Mouse (Mus musculus): Measurements from ENCODE around the gene Tpt1.
"Not testable (repeated sequence)": the region's sequence is repeated elsewhere in the genome, so short reads cannot be mapped to it uniquely, and the experiment has no call there.

Tpt1 gene

DNA sequence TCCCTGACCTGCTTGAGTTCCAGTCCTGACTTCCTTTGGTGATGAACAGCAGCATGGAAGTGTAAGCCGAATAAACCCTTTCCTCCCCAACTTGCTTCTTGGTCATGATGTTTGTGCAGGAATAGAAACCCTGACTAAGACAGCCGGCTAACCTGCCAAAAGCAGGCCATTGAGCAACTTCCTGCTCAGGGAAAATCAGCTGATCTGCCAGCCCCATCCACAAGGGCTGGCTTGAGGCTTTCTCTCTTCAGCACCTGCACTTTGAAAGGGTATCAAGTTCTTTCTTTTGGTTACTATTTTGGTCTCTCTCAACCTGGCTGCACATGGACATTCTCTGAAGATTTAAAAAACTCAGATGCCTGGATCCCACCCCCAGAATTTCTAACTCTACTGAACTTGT is 3.1 kb upstream of the Tpt1 start:
- DNase-seq (ENCODE audit: low spot score in 2 of 2): not testable (repeated sequence)

DNA sequence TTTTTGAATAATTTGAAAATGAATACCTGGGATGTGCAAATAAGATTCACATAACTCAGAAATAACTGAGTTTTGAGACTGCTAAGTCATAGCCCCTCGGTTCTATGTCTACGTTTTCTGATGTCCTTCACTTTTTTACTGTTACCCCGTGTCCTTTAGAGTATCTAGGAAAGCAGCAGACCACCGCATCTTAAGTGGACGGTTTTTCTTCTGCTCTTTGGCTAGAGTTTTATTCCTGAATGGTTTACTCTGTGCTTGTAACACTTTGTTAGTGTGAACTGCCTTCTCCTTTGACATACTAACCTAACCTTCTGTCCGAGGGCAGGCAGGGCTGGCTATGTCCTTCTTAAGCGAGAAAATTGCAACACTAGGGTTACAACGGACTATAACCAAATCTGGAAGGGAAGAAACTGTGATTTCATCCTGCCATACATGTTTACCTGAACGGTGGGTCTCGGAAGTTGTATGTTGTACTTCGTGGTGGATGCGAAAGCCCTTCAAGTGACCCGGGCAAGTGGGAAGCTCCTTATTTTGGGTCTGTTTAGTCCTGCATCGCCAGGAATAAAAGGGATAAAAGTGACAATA is 690 bp upstream of the Tpt1 start:
- DNase-seq (ENCODE audit: low spot score in 2 of 2): no peak

DNA sequence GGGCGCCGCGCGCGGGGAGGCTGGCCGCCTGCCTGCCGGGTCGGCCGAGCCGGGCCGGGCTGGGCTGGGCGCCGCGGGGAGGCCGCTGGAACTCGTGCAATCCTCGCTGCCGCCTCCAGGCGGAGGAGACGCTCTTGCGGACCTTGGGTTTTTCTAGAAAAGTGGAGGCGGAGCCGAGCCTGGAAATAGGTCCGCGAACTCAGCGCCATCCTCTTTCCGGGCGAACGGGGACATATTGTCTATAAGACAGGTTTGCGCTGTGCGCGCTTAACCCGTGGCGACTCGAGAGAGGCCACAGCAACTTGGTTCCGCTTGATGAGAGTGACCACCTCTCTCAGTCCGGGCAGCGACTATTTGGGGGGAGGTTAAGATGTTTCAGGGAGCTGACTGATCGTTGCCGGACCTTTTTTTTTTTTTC is 814 bp downstream of the Tpt1 start:
- DNase-seq (ENCODE audit: low spot score in 2 of 2): peak; percentile 88 to 89

DNA sequence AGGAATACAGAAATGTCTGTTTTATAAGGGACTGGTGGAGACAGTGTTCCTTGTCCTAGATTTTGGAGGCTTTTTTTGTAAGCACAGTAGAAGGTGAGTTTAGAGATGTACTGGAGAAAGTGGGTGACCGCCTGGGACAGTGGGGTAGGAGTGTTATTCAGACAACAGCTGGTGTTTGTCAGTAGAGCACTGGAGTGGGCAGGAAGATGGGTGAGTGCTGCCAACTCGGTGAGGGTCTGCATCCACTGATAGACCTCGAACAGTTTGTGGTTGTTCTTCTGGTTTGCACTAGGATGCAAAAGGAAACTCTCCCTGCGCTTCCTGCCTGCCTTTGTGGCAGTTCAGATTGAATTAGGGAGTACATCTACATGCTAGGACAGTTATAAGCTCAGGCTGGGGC is 2.8 kb downstream of the Tpt1 start:
- no peak for DNase-seq (ENCODE audit: low spot score in 2 of 2)

DNA sequence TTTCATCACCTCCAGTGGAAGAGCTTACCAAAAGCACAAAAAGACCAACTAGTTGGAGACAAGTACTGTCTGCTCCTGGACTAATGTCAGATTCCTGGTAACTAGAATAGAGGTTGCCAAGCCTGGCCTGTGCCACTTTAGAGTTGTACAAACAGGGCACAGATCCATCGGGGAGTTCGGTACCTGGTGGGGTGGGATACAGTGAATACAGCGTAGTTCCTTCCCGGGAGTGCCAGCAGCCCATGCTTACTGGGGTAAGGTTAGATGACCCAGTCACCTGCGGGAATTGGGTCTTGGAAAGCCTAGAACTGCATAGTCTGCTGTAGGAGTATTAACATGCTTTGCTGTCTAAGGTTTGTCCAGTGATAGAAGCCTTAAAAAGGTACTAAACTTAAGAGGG is 3.6 kb downstream of the Tpt1 start:
- DNase-seq (ENCODE audit: low spot score in 2 of 2): no peak

DNA sequence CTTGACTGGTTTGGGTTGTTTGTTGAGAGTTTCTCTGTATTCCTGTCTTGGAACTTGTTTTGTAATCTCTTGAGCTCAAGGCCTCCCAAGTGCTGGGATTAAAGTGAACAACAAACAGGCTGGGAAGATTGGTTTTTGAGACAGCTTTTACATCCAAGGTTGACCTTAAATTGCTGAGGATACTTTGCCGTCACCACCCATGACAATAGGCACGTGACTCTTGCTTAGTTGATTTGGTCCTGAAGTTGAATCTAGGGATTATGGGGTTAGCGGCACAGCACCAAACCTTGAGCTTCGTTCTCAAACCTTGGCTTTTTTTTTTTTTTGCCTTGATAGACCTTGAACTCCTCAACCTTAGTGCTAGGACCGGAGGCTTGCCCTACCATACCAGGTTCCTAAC is 4.3 kb downstream of the Tpt1 start:
- no peak for DNase-seq (ENCODE audit: low spot score in 2 of 2)

DNA sequence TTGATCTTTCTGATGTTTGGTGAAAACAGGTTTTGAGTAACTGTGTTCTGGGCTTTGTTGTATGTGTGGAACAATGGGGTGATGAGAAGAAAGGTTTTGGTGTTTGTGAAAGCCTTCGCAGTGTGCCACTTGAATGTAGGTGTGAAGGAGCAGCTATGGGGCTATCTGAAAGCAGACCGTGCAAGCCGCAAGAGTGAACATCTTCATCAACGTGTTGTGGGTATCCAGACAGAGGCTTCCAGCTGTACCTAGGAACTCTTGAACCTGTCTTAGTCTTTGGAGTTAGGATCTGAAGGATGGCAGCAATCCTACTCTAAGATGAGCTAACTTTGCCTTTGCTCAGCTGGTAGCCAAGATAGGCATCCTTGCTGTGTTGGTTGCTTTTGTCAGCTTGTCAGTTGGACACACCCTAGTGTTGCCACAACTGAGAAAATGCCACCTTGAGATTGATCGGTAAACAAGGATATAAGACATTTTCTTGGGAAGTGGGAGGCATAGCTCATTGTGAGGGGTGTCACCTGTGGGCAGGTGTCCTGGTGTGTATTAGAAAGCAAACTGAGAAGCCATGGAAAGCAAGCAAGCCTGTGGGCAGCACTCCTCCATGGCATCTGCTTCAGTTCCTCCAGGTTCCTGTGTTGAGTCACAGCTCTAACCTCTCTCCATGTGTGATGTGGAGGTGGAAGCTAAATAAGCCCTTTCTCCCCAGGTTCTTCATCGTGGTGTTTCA is 5.1 kb downstream of the Tpt1 start:
- no peak for DNase-seq (ENCODE audit: low spot score in 2 of 2)

DNA sequence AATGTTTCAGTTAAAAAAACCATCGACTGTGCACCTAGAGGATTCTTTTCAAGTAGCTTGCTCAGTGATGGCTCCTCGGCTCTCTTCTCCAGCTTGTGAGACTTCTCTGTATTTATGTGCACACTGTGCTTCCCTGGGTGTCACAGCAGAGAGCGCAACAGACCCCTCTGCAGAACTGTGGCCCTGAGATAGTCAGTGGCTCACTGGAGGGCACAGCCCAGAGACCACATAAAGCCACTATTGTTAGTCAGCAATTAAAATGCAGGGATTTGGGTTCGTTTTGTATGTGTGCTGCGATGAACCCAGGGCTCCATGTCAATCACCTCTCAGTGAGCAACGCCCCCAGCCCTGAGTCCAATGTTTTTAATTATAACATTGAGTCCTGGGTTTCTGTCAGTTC is 5.9 kb downstream of the Tpt1 start:
- no peak for DNase-seq (ENCODE audit: low spot score in 2 of 2)

DNA sequence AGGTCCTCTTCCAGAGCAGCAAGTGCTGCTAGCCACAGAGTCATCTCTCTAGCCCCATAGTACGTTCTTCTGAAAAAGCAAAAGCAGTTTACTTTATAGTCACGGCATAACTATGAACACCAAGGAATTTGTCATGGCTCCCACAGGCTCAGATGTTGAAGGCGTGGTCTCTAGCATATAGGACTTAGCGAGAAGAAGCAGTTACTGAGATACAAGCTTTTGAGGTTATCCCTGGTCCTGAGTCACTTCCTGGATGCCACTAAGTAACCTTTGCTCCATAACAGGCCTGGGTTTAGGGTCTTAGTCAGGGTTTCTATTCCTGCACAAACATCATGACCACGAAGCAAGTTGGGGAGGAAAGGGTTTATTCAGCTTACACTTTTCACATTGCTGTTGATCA is 7.1 kb downstream of the Tpt1 start:
- no peak for DNase-seq (ENCODE audit: low spot score in 2 of 2)

DNA sequence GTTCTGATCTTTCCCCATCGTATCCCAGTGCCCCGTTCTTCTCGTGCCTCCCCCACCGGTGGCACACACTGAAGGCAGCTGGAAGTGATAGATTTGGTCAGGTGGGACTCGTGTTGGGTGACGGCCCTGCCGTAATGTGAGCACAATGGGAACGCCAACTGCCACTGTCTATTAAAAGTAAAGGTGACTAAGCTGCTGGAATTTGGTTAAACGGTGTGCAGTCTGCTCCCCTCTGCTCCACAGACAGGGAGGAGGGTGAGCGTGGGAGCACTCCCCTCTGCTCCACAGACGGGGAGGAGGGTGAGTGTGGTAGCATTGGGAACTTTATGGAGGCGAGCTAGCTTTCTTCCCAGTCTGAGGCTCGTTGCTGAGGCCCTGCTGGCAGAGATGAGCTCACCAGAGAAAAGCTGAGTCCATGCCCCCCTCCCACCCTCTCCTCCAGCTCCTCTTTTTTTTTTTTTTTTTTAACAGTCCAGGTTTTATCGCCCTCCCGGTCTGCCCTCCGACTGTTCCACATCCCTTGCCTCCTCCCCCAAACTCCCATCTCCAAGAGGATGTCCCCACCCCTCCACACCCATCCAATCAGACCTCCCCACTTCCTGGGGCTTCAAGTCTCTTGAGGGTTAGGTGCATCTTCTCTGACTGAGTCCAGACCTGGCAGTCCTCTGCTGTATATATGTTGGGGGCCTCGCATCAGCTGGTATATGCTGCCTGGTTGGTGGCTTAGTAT is 10.5 kb downstream of the Tpt1 start:
- no peak for DNase-seq (ENCODE audit: low spot score in 2 of 2)

DNA sequence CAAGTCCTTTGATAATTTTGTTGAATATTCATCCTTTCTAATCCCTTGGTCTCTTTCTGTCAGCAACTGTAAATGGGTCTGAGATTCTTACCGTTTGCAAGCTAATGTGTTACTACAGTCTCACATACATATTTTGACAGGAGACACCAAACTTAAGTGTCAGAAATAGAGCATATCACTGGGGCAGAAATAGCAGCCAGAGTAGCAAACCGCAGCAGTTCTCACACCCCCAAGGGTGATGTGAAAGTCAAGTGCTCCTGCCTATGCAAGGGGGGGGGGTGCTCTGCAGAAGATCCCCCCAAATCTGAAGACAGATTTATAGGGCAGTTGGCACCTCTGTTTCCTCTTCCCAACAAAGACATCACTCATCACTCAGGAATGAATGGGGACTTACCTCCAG is 13.3 kb downstream of the Tpt1 start:
- DNase-seq (ENCODE audit: low spot score in 2 of 2): no peak

DNA sequence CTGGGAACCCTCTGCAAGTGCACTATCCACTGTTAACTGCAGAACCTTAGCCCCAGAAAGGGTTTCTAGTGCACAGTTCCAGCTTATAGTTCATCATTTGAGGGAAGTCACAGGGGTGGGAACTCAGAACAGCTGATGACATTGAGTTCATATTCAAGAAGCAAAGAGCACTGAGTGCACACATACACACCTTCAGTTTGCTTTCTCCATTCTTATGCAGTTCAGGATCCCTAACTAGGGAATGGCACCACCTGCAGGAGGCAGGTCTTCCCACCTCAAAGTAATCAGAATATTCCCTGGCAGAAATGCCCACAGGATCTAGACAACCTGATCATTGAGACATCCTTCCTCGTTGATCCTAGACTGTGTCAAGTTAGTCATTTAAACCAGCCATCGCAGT is 14.7 kb downstream of the Tpt1 start:
- DNase-seq (ENCODE audit: low spot score in 2 of 2): no peak

DNA sequence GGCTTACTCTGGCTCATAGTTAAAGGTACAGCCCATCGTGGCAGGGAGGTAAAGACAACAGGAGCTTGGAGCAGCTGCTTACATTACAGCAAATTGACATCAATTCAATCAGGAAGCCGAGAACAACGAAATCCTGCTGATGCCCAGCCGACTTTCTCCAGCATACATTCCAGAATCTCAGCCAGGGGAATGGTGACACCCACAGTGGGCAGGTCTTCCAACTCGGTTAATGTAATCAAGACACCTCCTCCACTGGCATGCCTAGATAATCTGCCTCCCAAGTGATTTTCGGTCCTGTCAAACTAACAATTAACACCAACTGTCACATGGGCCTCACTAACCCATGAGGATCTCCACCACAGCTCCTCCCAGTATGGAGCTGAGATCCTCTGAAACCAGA is 17.8 kb downstream of the Tpt1 start:
- no peak for DNase-seq (ENCODE audit: low spot score in 2 of 2)

DNA sequence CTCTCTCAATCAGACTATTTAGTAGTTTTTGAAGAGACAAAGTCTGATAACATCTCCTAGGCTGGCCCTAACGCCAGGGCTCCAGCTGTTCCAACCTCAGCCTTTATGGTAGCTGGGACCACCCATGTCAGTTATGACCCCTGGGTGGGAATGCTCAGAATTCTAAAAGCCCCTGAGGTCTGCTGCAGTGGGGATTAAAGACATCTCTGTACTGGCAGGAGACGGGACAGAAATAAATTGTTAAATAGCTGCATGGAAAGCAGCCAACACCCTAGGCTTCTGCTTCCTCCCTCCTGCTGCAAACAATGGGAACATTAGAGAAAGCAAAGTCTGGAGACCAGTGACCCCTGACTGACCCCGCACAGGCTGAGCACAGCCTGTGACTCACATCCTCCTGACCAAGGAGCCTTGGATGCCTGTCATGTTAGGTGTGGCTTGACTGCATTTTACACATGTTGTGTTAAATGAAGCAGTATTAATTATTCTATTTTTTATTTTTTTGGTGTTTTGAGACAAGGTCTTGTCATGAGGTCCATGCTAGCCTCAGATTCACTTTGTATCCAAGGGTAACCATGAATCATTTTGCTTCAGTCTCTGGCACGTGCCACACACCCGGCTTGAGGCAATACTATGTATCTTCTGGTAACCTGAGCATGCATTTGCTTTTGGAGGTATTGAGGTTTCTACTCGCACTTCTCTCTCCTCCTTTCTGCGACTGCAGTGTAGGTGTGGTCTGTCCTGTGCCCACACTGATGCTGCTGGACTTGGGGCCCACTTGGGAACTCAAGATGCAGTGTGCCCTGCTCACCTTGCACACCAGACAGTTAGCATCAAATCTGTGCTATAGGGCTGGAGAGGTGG is 18.9 kb downstream of the Tpt1 start:
- peak; percentile 9 to 13 for DNase-seq (ENCODE audit: low spot score in 2 of 2)

DNA sequence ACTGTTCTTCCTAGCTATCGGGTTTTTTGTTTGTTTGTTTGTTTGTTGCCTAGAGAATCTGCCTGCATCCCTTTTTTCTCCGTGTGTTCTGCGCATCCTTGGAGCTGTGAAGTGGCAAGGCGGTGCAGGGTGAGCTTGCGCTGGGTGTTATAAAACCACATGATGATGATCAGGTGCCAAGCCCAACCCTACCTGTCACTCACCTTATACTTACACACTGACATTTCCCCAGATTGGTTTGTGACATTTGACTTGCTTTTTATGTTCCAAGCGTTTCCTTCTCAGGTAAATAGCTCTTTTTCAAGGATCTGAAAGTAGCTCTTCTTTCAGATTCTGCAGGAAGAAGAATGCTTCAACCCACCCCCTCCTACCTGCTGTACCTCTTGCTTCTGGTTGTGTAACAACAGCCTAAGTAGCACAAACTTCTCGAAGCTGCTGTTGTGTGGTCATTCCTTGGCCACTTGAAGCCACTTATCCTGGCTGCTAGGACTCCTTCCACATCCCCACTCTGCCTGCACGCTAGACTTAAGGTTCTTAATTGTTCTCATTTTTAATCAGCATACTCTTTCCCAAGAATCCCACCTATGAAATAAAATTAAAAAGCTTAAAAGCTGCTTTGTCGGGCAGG is 21.9 kb downstream of the Tpt1 start:
- DNase-seq (ENCODE audit: low spot score in 2 of 2): no peak

DNA sequence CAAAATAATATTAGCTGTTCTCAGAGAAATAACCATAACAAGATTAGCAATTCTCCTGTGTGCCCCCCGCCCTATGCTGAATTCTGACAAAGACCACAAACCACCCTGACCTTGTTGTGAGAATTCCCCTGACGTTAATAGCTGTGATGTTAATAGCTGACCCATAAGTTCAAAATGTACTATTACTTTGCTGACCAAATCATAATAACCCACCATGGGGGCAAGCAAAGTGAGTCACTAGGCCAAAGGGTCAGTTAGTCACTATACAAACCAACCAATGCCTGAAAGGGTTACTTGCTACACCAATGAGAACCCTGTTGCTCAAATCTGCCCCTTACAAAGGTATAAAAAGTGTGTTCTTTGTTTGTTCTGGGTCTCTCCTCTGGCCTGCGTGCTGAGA is 23.1 kb downstream of the Tpt1 start:
- not testable (repeated sequence) for DNase-seq (ENCODE audit: low spot score in 2 of 2)

DNA sequence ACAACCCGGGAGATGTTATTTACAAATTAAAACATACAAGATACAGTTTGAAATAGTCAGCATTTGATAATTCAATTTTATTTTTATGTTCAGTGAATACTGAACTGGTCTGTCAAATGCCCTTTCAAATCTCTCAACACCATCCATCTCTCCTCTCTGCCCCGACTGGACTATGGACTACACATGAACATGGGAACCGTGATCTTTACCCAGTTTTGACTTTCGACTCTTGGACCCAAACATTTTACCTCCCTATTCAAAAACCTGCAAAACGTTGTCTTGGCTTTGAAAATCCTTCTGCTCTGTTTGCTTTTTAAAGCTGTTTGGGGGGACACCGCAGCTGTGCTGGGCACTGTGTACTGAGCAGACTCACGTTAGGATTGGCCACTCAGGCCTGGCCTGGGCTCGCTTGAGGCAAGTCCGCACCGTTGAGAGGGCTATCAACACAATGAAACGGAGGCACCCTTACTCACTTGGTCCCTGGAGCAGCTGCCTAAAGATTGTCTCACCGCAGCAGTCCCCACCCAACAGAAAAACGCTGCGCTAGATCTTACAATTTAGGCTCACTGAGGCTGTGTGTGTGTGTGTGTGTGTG is 25.0 kb downstream of the Tpt1 start:
- no peak for DNase-seq (ENCODE audit: low spot score in 2 of 2)

DNA sequence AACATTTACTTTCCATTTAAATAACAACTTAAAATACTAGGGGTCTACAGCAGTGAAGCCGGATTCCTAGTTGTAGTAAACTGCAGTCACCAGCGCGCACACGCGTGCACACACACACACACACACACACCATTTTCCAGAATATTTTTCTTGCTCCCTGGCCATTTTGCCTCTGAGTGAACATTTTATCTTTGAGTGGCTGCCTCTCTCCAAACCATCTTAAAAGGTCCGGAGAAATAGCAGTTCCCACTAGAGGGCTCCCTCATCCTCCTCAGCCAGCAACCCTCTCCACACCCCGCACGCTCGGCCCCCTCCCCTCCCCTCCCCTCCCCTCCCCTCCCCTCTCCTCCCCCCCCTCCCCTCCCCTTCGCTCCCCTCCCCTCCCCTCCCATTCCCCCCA is 25.7 kb downstream of the Tpt1 start:
- no peak for DNase-seq (ENCODE audit: low spot score in 2 of 2)

DNA sequence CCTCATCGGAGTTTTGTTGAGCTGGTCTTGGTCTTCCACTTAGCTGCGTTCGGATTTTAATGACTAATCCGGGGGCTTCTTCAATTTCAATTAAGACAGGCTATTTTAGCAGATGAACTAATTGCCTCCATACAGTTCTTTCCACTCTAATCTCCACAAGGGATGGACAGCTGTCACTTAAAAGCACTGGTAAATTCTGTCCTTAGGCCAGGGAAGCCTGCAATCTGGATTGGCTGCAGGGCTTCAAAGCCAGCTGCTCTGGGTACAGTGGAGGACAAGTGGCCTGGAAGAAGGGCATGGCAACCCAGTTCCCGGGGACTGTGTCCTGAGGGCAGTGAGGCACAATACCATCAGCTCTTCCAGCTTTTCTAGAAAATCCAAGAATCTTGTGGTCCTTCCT is 26.2 kb downstream of the Tpt1 start:
- DNase-seq (ENCODE audit: low spot score in 2 of 2): no peak

DNA sequence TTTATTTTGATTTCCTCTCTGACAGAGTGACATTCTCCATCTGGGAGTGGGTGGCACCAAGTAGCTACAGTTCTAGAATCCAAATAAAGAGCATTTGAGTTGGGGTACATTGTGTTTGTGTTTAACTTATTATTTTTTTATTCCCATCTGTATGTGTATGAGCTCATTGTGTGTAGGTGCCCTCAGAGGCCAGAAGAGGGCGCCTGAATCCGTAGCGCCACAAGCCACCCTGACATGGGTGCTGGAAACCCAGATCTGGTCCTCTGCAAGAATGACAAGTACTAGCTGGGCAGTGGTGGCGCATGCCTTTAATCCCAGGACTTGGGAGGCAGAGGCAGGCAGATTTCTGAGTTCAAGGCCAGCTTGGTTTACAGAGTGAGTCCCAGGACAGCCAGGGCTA is 26.9 kb downstream of the Tpt1 start:
- DNase-seq (ENCODE audit: low spot score in 2 of 2): no peak

DNA sequence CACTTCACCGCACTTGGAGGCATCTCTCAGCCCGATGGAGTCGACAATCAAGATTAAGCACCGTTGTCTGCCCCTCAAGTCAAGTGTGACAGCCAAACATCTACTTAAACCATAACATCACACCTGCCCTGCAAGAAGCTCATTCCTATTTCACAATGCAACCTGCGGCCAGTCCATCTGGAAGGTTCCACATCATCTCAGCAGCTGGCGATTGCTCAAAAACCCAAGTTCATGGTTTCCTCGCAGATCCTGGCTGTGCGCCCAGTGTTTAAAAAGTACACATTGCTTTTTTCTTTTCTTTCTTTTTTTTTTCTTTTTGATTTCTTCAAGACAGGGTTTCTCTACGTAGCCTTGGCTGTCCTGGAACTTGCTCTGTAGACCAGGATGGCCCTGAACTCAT is 28.7 kb downstream of the Tpt1 start:
- DNase-seq (ENCODE audit: low spot score in 2 of 2): no peak
